Mouse (Mus musculus): ENCODE measurements around the gene Pam.
"Not testable (repeated sequence)": the region's sequence is repeated elsewhere in the genome, so short reads cannot be mapped to it uniquely, and the experiment has no call there.

Pam gene

GRCm38 (mm10) chr1:98042425-98042824, 53.0 kb downstream of the Pam start:
- DNase-seq (ENCODE audit: low read depth, low spot score), result no peak

GRCm38 (mm10) chr1:98038252-98038651, 57.2 kb downstream of the Pam start:
- DNase-seq (ENCODE audit: low read depth, low spot score), result no peak

- DNase-seq (ENCODE audit: low read depth, low spot score), result no peak
Measured at GRCm38 (mm10) chr1:98035736-98036135, 59.7 kb downstream of the Pam start.

GRCm38 (mm10) chr1:98031802-98032201, 63.6 kb downstream of the Pam start:
- no peak for DNase-seq (ENCODE audit: low read depth, low spot score)

GRCm38 (mm10) chr1:98029025-98029424, 66.4 kb downstream of the Pam start:
- DNase-seq (ENCODE audit: low read depth, low spot score), result no peak

- DNase-seq (ENCODE audit: low read depth, low spot score), result no peak
Measured at GRCm38 (mm10) chr1:98028468-98028867, 67.0 kb downstream of the Pam start.

- DNase-seq (ENCODE audit: low read depth, low spot score), result no peak
Measured at GRCm38 (mm10) chr1:98027959-98028358, 67.5 kb downstream of the Pam start.

- DNase-seq (ENCODE audit: low read depth, low spot score), result no peak
Measured at GRCm38 (mm10) chr1:98025924-98026640, 69.4 kb downstream of the Pam start.

GRCm38 (mm10) chr1:98023866-98024265, 71.6 kb downstream of the Pam start:
- DNase-seq (ENCODE audit: low read depth, low spot score), result no peak

GRCm38 (mm10) chr1:98018987-98019386, 76.5 kb downstream of the Pam start:
- DNase-seq (ENCODE audit: low read depth, low spot score), result no peak

- DNase-seq (ENCODE audit: low read depth, low spot score), result no peak
Measured at GRCm38 (mm10) chr1:98016004-98016848, 79.2 kb downstream of the Pam start.

- no peak for DNase-seq (ENCODE audit: low read depth, low spot score)
Measured at GRCm38 (mm10) chr1:98015564-98015963, 79.9 kb downstream of the Pam start.

- DNase-seq (ENCODE audit: low read depth, low spot score), result no peak
Measured at GRCm38 (mm10) chr1:98002561-98003425, 92.7 kb downstream of the Pam start.

- DNase-seq (ENCODE audit: low read depth, low spot score), result no peak
Measured at GRCm38 (mm10) chr1:97999465-97999864, 96.0 kb downstream of the Pam start.

GRCm38 (mm10) chr1:97998961-97999360, 96.5 kb downstream of the Pam start:
- not testable (repeated sequence) for DNase-seq (ENCODE audit: low read depth, low spot score)

GRCm38 (mm10) chr1:97997088-97997487, 98.4 kb downstream of the Pam start:
- no peak for DNase-seq (ENCODE audit: low read depth, low spot score)

- no peak for DNase-seq (ENCODE audit: low read depth, low spot score)
Measured at GRCm38 (mm10) chr1:97991976-97992375, 103.5 kb downstream of the Pam start.

GRCm38 (mm10) chr1:97983189-97983588, 112.3 kb downstream of the Pam start:
- no peak for DNase-seq (ENCODE audit: low read depth, low spot score)

GRCm38 (mm10) chr1:97979422-97979821, 116.0 kb downstream of the Pam start:
- no peak for DNase-seq (ENCODE audit: low read depth, low spot score)

GRCm38 (mm10) chr1:97977521-97977920, 117.9 kb downstream of the Pam start:
- no peak for DNase-seq (ENCODE audit: low read depth, low spot score)

- DNase-seq (ENCODE audit: low read depth, low spot score), result peak; percentile 42
Measured at GRCm38 (mm10) chr1:97976873-97977473, 118.5 kb downstream of the Pam start.

- no peak for DNase-seq (ENCODE audit: low read depth, low spot score)
Measured at GRCm38 (mm10) chr1:97976072-97976471, 119.4 kb downstream of the Pam start.

All from embryo, embryonic 11.5 days (tissue).